Comparison of ENCODE assay signal across 8 mouse cellular contexts in genomic region chr9:41211865-41212302, GRCm38 (mm10). TPM values are rescaled to one million over a fixed set of nuclear protein-coding genes. Genes with fewer than 3 reads are reported as not detected.
DNase-seq lines count a peak whose midpoint lies in the region; ATAC-seq and TF ChIP-seq lines count a peak whose summit lies in the region.

No protein-coding gene starts in this region.

- DNase-seq in heart, postnatal 14 days: no peak
- DNase-seq in liver, postnatal 0 days: no peak
- DNase-seq in spleen, postnatal 4 days (ENCODE audit: low spot score in 2 of 2): no peak
- no peak for DNase-seq in layer of hippocampus, adult 18-20 months (ENCODE audit: low spot score in 2 of 2)
- DNase-seq in right cerebral cortex, postnatal 36 days (ENCODE audit: low spot score in 2 of 2): no peak

- WGBS in heart, embryonic 12.5 days: 42% methylated on average over 10 of the region's 10 CpGs
- 41% methylated on average over 10 of the region's 10 CpGs for WGBS in heart, embryonic 15.5 days
- WGBS in liver, postnatal 0 days (ENCODE audit: insufficient replicate concordance): 64% methylated on average over 10 of the region's 10 CpGs

- no peak for TF ChIP-seq CTCF in liver, postnatal 0 days (IDR thresholded peaks at IDR 0.05; ENCODE audit: low read depth)

- TF ChIP-seq EP300 in liver, postnatal 0 days (IDR thresholded peaks at IDR 0.05; ENCODE audit: low read depth): no peak

- ATAC-seq in heart, embryonic 12.5 days (ENCODE audit: insufficient number of reproducible peaks, low FRiP score): no peak
- ATAC-seq in heart, embryonic 15.5 days (replicated peaks; ENCODE audit: insufficient number of reproducible peaks, insufficient read depth, low FRiP score, low read depth): no peak
- no peak for ATAC-seq in liver, postnatal 0 days

- H3K9me3 ChIP-seq in heart, embryonic 12.5 days (replicated peaks): no peaks in the 10 kb centered on the region
- no peaks in the 10 kb centered on the region for H3K9me3 ChIP-seq in heart, embryonic 15.5 days (replicated peaks)
- H3K9me3 ChIP-seq in liver, postnatal 0 days (ENCODE audit: low read length): no peaks in the 10 kb centered on the region

- peak overlapping the region; percentile 88 for H3K27ac ChIP-seq in heart, embryonic 12.5 days (ENCODE audit: poor library complexity, severe bottlenecking)
- H3K27ac ChIP-seq in brown adipose tissue, adult 24 weeks (replicated peaks; ENCODE audit: low read depth, low read length): peak overlapping the region; percentile 69
- peak overlapping the region; percentile 86 for H3K27ac ChIP-seq in heart, embryonic 15.5 days
- H3K27ac ChIP-seq in liver, postnatal 0 days (ENCODE audit: low read depth): no peak overlapping the region

- peak overlapping the region; percentile 60 for H3K4me2 ChIP-seq in heart, embryonic 12.5 days
- peak overlapping the region; percentile 69 for H3K4me2 ChIP-seq in heart, embryonic 15.5 days
- H3K4me2 ChIP-seq in liver, postnatal 0 days (ENCODE audit: low read depth, low read length): peak overlapping the region; percentile 61; the same call in 1 of the 2 replicates

- H3K27me3 ChIP-seq in heart, embryonic 12.5 days (replicated peaks): no peaks in the 10 kb centered on the region
- H3K27me3 ChIP-seq in heart, embryonic 15.5 days: no peaks in the 10 kb centered on the region
- no peaks in the 10 kb centered on the region for H3K27me3 ChIP-seq in liver, postnatal 0 days (ENCODE audit: insufficient read depth, low read length)

- H3K36me3 ChIP-seq in heart, embryonic 12.5 days: no peaks in the 10 kb centered on the region
- no peaks in the 10 kb centered on the region for H3K36me3 ChIP-seq in heart, embryonic 15.5 days
- no peaks in the 10 kb centered on the region for H3K36me3 ChIP-seq in liver, postnatal 0 days (replicated peaks; ENCODE audit: insufficient read depth, low read length)

- no peak overlapping the region; the same call in 1 of the 2 replicates for H3K4me3 ChIP-seq in heart, embryonic 12.5 days
- 0 out of 2 replicates have a peak overlapping the region, but pooled peaks have one; percentile 30 for H3K4me3 ChIP-seq in brown adipose tissue, adult 24 weeks (ENCODE audit: insufficient read depth, low read depth, low read length)
- 0 out of 2 replicates have a peak overlapping the region, but pooled peaks have one; percentile 37 for H3K4me3 ChIP-seq in heart, embryonic 15.5 days
- no peak overlapping the region for H3K4me3 ChIP-seq in liver, postnatal 0 days (ENCODE audit: low read depth, low read length)

- intact Hi-C loops in heart, postnatal 14 days (cut with DNase I): no loop called here

- H3K4me1 ChIP-seq in heart, embryonic 12.5 days (replicated peaks): peaks cover 17% of the 10 kb centered on the region
- peaks cover 10% of the 10 kb centered on the region; the same call in 1 of the 2 replicates for H3K4me1 ChIP-seq in brown adipose tissue, adult 24 weeks (ENCODE audit: control insufficient read depth, insufficient read depth, insufficient read length, low read length)
- peaks cover 18% of the 10 kb centered on the region for H3K4me1 ChIP-seq in heart, embryonic 15.5 days (replicated peaks)
- H3K4me1 ChIP-seq in liver, postnatal 0 days (ENCODE audit: insufficient read depth): no peaks in the 10 kb centered on the region; the same call in none of the 2 replicates

- H3K9ac ChIP-seq in heart, embryonic 12.5 days: no peak overlapping the region
- no peak overlapping the region for H3K9ac ChIP-seq in heart, embryonic 15.5 days
- H3K9ac ChIP-seq in liver, postnatal 0 days (replicated peaks): no peak overlapping the region

RNA-seq across cellular contexts. Expression of gene Ubash3b, which starts 50.4 kb away (rescaled TPM):
- 13.3 and 13.8 TPM in 2 replicates for polyA plus RNA-seq in heart, embryonic 12.5 days (2016; fragmentation: Nextera tagmentation; extraction: Ambion mirVana)
- 1 to 10 TPM; 1.7 to 1.8 TPM for total RNA-seq in heart, postnatal 14 days (2021)
- 0.87 and 1.0 TPM in 2 replicates for polyA plus RNA-seq in brown adipose tissue, adult 24 weeks (2012; ENCODE audit: insufficient read depth, insufficient read length, missing spikeins)
- polyA plus RNA-seq in heart, embryonic 15.5 days (2015; fragmentation: Nextera tagmentation; extraction: Ambion mirVana): 6.5 and 6.8 TPM in 2 replicates
- 6.6 TPM in 2 replicates for polyA plus RNA-seq in liver, postnatal 0 days (2015; fragmentation: Nextera tagmentation; extraction: Ambion mirVana)
- total RNA-seq in layer of hippocampus, adult 18-20 months (2021): 10 to 100 TPM; 27.6 to 28.4 TPM

Comparison
In these comparisons a context has a peak if more than half of its experiments do, and no peak if none do; other contexts are left out.
1. H3K4me3 ChIP-seq: peak in brown adipose tissue, adult 24 weeks (single experiment) and heart, embryonic 15.5 days (single experiment); none in heart, embryonic 12.5 days (single experiment) and liver, postnatal 0 days (single experiment).
2. Peak in every context shown above with its lines, with median percentiles within 50 percentile points of each other: H3K4me2 ChIP-seq.